Mouse (Mus musculus): ENCODE results near the gene Krtap4-7.
"Not testable (repeated sequence)": the region's sequence is repeated elsewhere in the genome, so short reads cannot be mapped to it uniquely, and the experiment has no call there.

The Krtap4-7 gene

DNA sequence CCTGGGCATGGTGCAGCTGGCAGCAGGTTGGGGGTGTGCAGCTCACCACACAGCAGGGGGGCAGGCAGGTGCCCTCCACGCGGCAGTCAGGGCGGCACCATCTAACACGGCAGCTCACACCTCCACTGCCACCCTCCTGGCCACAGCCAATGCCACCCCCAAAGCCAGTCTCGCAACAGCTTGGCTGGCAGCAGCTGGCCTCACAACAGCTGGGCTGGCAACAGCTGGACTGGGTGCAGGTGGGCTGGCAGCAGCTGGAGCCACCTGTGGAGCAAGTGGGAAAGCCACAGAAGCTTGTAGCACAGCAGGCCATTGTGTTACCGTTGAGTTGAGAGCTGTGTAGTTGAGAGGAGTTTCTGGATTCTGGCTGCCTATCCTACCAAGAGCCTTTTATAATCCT lies 46.1 kb downstream of the Krtap4-7 start, which contains the start of gene Krtap9-3:
Gene Krtap9-3, minus strand, starts transcription at position 364 of the 400 bp plus-strand sequence.
- DNase-seq (ENCODE audit: low read depth) = not testable (repeated sequence)
